Mouse (Mus musculus) kidney, adult 2 months (tissue): ENCODE data around the gene Hbq1b. TPM values are rescaled to one million over a fixed set of nuclear protein-coding genes. Genes with fewer than 3 reads are reported as not detected.
A peak's percentile ranks its signal among the peaks of the same experiment; 100 is the strongest.

Experiments
- DNase-seq: peaks from one replicate; pipeline ENCODE4 v3.0.0; 2021
- H3K27ac ChIP-seq: fragments of 200-500 bp; 2 replicates; pipeline ENCODE4 v1.5.1; 2012; ENCODE audit warnings: low read depth, low read length, control low read depth, inconsistent platforms; ENCODE audit not compliant: insufficient read depth
- H3K27me3 ChIP-seq: fragments of 200-500 bp; replicated peaks from 2 replicates; pipeline ENCODE4 v1.6.1; 2012; ENCODE audit warnings: mild to moderate bottlenecking, moderate library complexity, low read length, inconsistent platforms; ENCODE audit not compliant: control insufficient read depth, insufficient read depth
- H3K36me3 ChIP-seq: fragments of 200-500 bp; 2 replicates; pipeline ENCODE4 v1.6.1; 2012; ENCODE audit warnings: mild to moderate bottlenecking, moderate library complexity, low read length, inconsistent platforms; ENCODE audit not compliant: control insufficient read depth, insufficient read depth
- H3K4me1 ChIP-seq: fragments of 200-500 bp; 2 replicates; pipeline ENCODE4 v1.6.1; 2011; ENCODE audit warnings: low read length; ENCODE audit not compliant: control insufficient read depth, insufficient read depth
- H3K4me3 ChIP-seq: fragments of 200-500 bp; 2 replicates; pipeline ENCODE4 v1.5.1; 2011; ENCODE audit warnings: mild to moderate bottlenecking, low read depth, low read length, control low read depth; ENCODE audit not compliant: insufficient read depth
- CTCF ChIP-seq: fragments of 200-500 bp; conservative IDR thresholded peaks from 2 replicates; pipeline ENCODE4 v1.5.1; 2011; ENCODE audit warnings: low read depth, mild to moderate bottlenecking, control low read depth, low read length, moderate library complexity, mixed read lengths; ENCODE audit not compliant: insufficient read depth, insufficient read length
- POLR2A ChIP-seq: fragments of 200-500 bp; IDR thresholded peaks from one replicate; pipeline ENCODE4 v1.6.1; 2011; ENCODE audit warnings: low read depth, low read length, control low read depth
- WGBS: fragments of 180-500 bp; shearing (Covaris S2); methylation state at CpG from one replicate; pipeline ENCODE4 v1.1.7; 2018; 5-methylcytosine and 5-hydroxymethylcytosine counted together
- polyA plus RNA-seq: library from polyadenylated mRNA; depleted of rRNA; stranded (reverse); fragments of >200 nt; gene quantifications from 2 replicates; pipeline ENCODE4 v1.2.3, GENCODE M21; 2012

The Hbq1b gene
- polyA plus RNA-seq, 1 experiment: 0.22 TPM

GRCm38 (mm10) chr11:32256146-32256545 lies 30.6 kb upstream of the Hbq1b start:
- WGBS: 100% methylated on average over 1 of the region's 1 CpGs
- H3K4me1 ChIP-seq: no peaks in the 10 kb centered on the region
- no peak overlapping the region for H3K27ac ChIP-seq
- TF ChIP-seq POLR2A (no peak), CTCF (no peak)
- H3K36me3 ChIP-seq: no peaks in the 10 kb centered on the region; the same call in 1 of the 2 replicates
- no peak for DNase-seq
- H3K4me3 ChIP-seq: no peak overlapping the region
- no peaks in the 10 kb centered on the region for H3K27me3 ChIP-seq

GRCm38 (mm10) chr11:32256566-32256965 lies 30.2 kb upstream of the Hbq1b start:
- Histone ChIP-seq H3K4me1 (no peaks in the 10 kb centered on the region), H3K27me3 (no peaks in the 10 kb centered on the region), H3K27ac (no peak overlapping the region), H3K36me3 (peaks cover under 1% of the 10 kb centered on the region; the same call in 1 of the 2 replicates), H3K4me3 (no peak overlapping the region)
- whole genome bisulfite sequencing: 89% methylated on average over 3 of the region's 3 CpGs
- DNase-seq: no peak
- TF ChIP-seq POLR2A (no peak), CTCF (no peak)

GRCm38 (mm10) chr11:32262674-32263415 lies 23.9 kb upstream of the Hbq1b start:
- WGBS: 75% methylated on average over 10 of the region's 10 CpGs
- Histone ChIP-seq H3K4me1 (peaks cover under 1% of the 10 kb centered on the region; the same call in 1 of the 2 replicates), H3K36me3 (peaks cover 2% of the 10 kb centered on the region; the same call in 1 of the 2 replicates), H3K27ac (no peak overlapping the region), H3K4me3 (no peak overlapping the region), H3K27me3 (no peaks in the 10 kb centered on the region)
- TF ChIP-seq CTCF (no peak), POLR2A (no peak)
- DNase-seq: no peak

GRCm38 (mm10) chr11:32265117-32265738 lies 21.5 kb upstream of the Hbq1b start:
- no peaks in the 10 kb centered on the region for H3K27me3 ChIP-seq
- 85% methylated on average over 3 of the region's 3 CpGs for WGBS
- H3K36me3 ChIP-seq: peaks cover 2% of the 10 kb centered on the region; the same call in 1 of the 2 replicates
- no peak overlapping the region for H3K27ac ChIP-seq
- no peak for DNase-seq
- no peak for TF ChIP-seq POLR2A
- no peak for TF ChIP-seq CTCF
- peaks cover 2% of the 10 kb centered on the region; the same call in 1 of the 2 replicates for H3K4me1 ChIP-seq
- no peak overlapping the region for H3K4me3 ChIP-seq

GRCm38 (mm10) chr11:32266194-32266593 lies 20.6 kb upstream of the Hbq1b start:
- 93% methylated on average over 6 of the region's 6 CpGs for WGBS
- TF ChIP-seq CTCF: no peak
- TF ChIP-seq POLR2A: no peak
- no peak for DNase-seq

GRCm38 (mm10) chr11:32266776-32267175 lies 20.0 kb upstream of the Hbq1b start:
- Histone ChIP-seq H3K4me1 (peaks cover 2% of the 10 kb centered on the region; the same call in 1 of the 2 replicates), H3K36me3 (no peaks in the 10 kb centered on the region), H3K27me3 (no peaks in the 10 kb centered on the region), H3K4me3 (peak overlapping the region; percentile 95), H3K27ac (peak overlapping the region; percentile 91)
- TF ChIP-seq POLR2A: no peak
- no peak for TF ChIP-seq CTCF
- DNase-seq: no peak
- WGBS: 13% methylated on average over 6 of the region's 6 CpGs

More at GRCm38 (mm10) chr11:32266194-32266593, 20.6 kb upstream of the Hbq1b start:
- H3K27me3 ChIP-seq: no peaks in the 10 kb centered on the region
- H3K27ac ChIP-seq: no peak overlapping the region
- H3K4me3 ChIP-seq: no peak overlapping the region
- peaks cover 2% of the 10 kb centered on the region; the same call in 1 of the 2 replicates for H3K4me1 ChIP-seq
- peaks cover 2% of the 10 kb centered on the region; the same call in 1 of the 2 replicates for H3K36me3 ChIP-seq
